ENCODE assay signal across 11 mouse cellular contexts in genomic region chr6:86420491-86420890, GRCm38 (mm10). TPM values are rescaled to one million over a fixed set of nuclear protein-coding genes. Genes with fewer than 3 reads are reported as not detected.
A peak's percentile ranks its signal among the peaks of the same experiment; 100 is the strongest.
DNase-seq lines count a peak whose midpoint lies in the region; ATAC-seq and TF ChIP-seq lines count a peak whose summit lies in the region.
"Had no signal": no experiment of that assay in that cellular context is flagged by ENCODE, and none has a peak within 500 bp of the region (broad histone marks: within the 10 kb centered on the region; RNA-seq: fewer than 3 reads in every experiment).

No protein-coding gene starts in this region.

- no peak for ATAC-seq in kidney, postnatal 0 days (replicated peaks; ENCODE audit: low FRiP score, low read depth)

- DNase-seq in kidney, postnatal 0 days (ENCODE audit: low spot score): peak; percentile 39
- DNase-seq in kidney, postnatal 10 days: no peak
- DNase-seq in B cell, adult 2 months: peak; percentile 54 to 55
- DNase-seq in MN1 (ENCODE audit: low spot score) (peak; percentile 38), adipocyte (ENCODE audit: low spot score) (no peak)
- peak; percentile 67 for DNase-seq in induced T-regulatory cell, adult 2 months (ENCODE audit: low read depth)
- DNase-seq in cerebellum, adult 11-12 months: no peak
- DNase-seq in thymus, postnatal 25 days: no peak
- DNase-seq: adrenal gland, postnatal 10 days; right cerebral cortex, postnatal 14 days had no signal

- TF ChIP-seq CTCF in kidney, postnatal 0 days (IDR thresholded peaks at IDR 0.05; ENCODE audit: low read depth): peak; percentile 61

- H3K9me3 ChIP-seq in kidney, postnatal 0 days (replicated peaks; ENCODE audit: low read length): no peaks in the 10 kb centered on the region
- H3K9me3 ChIP-seq: megakaryocyte, embryonic 14.5 days had no signal

- H3K4me2 ChIP-seq in kidney, postnatal 0 days (ENCODE audit: low read length): no peak overlapping the region

- H3K27me3 ChIP-seq in kidney, postnatal 0 days (ENCODE audit: insufficient read depth, low read length): no peaks in the 10 kb centered on the region
- H3K27me3 ChIP-seq: megakaryocyte, embryonic 14.5 days had no signal

- no peak overlapping the region for H3K9ac ChIP-seq in kidney, postnatal 0 days (ENCODE audit: low read depth, low read length)

- no peak overlapping the region for H3K27ac ChIP-seq in kidney, postnatal 0 days

- H3K4me3 ChIP-seq in kidney, postnatal 0 days (replicated peaks; ENCODE audit: low read depth, low read length): no peak overlapping the region
- H3K4me3 ChIP-seq: megakaryocyte, embryonic 14.5 days had no signal

- WGBS in kidney, postnatal 0 days: 75% methylated on average over 6 of the region's 6 CpGs

- no peaks in the 10 kb centered on the region for H3K4me1 ChIP-seq in kidney, postnatal 0 days (replicated peaks; ENCODE audit: insufficient read depth, low read length)

- H3K36me3 ChIP-seq in kidney, postnatal 0 days (ENCODE audit: insufficient read depth, low read length): peaks cover 63% of the 10 kb centered on the region

RNA-seq across cellular contexts. Expression of gene Gm44790, which starts 6.0 kb away (rescaled TPM):
- polyA plus RNA-seq in kidney, postnatal 0 days (2015; fragmentation: Nextera tagmentation; extraction: Ambion mirVana): not detected in 2 replicates

RNA-seq across cellular contexts. Expression of gene Tia1, which starts 16.5 kb away (rescaled TPM):
- 119 and 122 TPM in 2 replicates for polyA plus RNA-seq in kidney, postnatal 0 days (2015; fragmentation: Nextera tagmentation; extraction: Ambion mirVana)

RNA-seq across cellular contexts. Expression of gene C87436, which starts 17.7 kb away (rescaled TPM):
- polyA plus RNA-seq in kidney, postnatal 0 days (2015; fragmentation: Nextera tagmentation; extraction: Ambion mirVana): 22.5 and 23.1 TPM in 2 replicates

RNA-seq across cellular contexts. Expression of gene Pcyox1, which starts 23.5 kb away (rescaled TPM):
- polyA plus RNA-seq in kidney, postnatal 0 days (2015; fragmentation: Nextera tagmentation; extraction: Ambion mirVana): 110 and 111 TPM in 2 replicates

RNA-seq across cellular contexts. Expression of gene Snrpg, which starts 49.4 kb away (rescaled TPM):
- 490 and 543 TPM in 2 replicates for polyA plus RNA-seq in kidney, postnatal 0 days (2015; fragmentation: Nextera tagmentation; extraction: Ambion mirVana)

Comparison
In these comparisons a context has a peak if more than half of its experiments do, and no peak if none do; other contexts are left out.
1. DNase-seq: peak in kidney, postnatal 0 days (single experiment), B cell, adult 2 months (2 of 2), MN1 (single experiment) and induced T-regulatory cell, adult 2 months (single experiment); none in kidney, postnatal 10 days (single experiment), cerebellum, adult 11-12 months (single experiment), adipocyte (single experiment) and thymus, postnatal 25 days (single experiment).